Mouse (Mus musculus): ENCODE data around the gene Slc22a23. TPM values are rescaled to one million over a fixed set of nuclear protein-coding genes. Genes with fewer than 3 reads are reported as not detected.

Slc22a23 gene
- polyA plus RNA-seq, 1 experiment from 2014 or later = 70.6 TPM

GRCm38 (mm10) chr13:34185371-34185770 is 159.6 kb downstream of the Slc22a23 start:
- ATAC-seq (no peak), DNase-seq (ENCODE audit: low read depth, low spot score) (no peak)
- in situ Hi-C loops (cut with MboI; ENCODE audit: low pct_unique_long_range_greater_than_20kb) = loop anchor here (5.0 kb wide), 2 partner anchors 447 to 682 kb away; no protein-coding TSS in a partner anchor
- ChIA-PET POLR2A (no interaction called here), CTCF (no interaction called here)
- no peak for TF ChIP-seq CTCF (IDR thresholded peaks at IDR 0.05)
- no peaks in the 10 kb centered on the region for H3K27me3 ChIP-seq

- H3K27me3 ChIP-seq = no peaks in the 10 kb centered on the region
- no peak for TF ChIP-seq CTCF (IDR thresholded peaks at IDR 0.05)
- in situ Hi-C loops (cut with MboI; ENCODE audit: low pct_unique_long_range_greater_than_20kb) = no loop called here
- no peak for DNase-seq (ENCODE audit: low read depth, low spot score)
- CTCF ChIA-PET = interaction anchor here (1.3 kb wide), 1 partner anchor 448 kb away, joined by 3 read pairs; no protein-coding TSS in a partner anchor
- POLR2A ChIA-PET = no interaction called here
- no peak for ATAC-seq
Observed at GRCm38 (mm10) chr13:34181624-34182023, 163.4 kb downstream of the Slc22a23 start.

GRCm38 (mm10) chr13:34174025-34174424 is 171.0 kb downstream of the Slc22a23 start:
- no peak for DNase-seq (ENCODE audit: low read depth, low spot score)
- no peak for ATAC-seq
- H3K27me3 ChIP-seq = no peaks in the 10 kb centered on the region
- no peak for TF ChIP-seq CTCF (IDR thresholded peaks at IDR 0.05)
- in situ Hi-C loops (cut with MboI; ENCODE audit: low pct_unique_long_range_greater_than_20kb) = no loop called here
- ChIA-PET POLR2A (interaction anchor here (1.1 kb wide), 1 partner anchor 10 kb away, joined by 3 read pairs; no protein-coding TSS in a partner anchor), CTCF (no interaction called here)

- CTCF ChIA-PET = interaction anchor here (1.3 kb wide), 1 partner anchor 118 kb away, joined by 5 read pairs; no protein-coding TSS in a partner anchor
- in situ Hi-C loops (cut with MboI; ENCODE audit: low pct_unique_long_range_greater_than_20kb) = no loop called here
- peak; percentile 23 for ATAC-seq
- POLR2A ChIA-PET = interaction anchor here (0.9 to 1.3 kb wide), 3 partner anchors 11 to 104 kb away, joined by 3 read pairs; no protein-coding TSS in a partner anchor
- no peak for DNase-seq (ENCODE audit: low read depth, low spot score)
- no peak for TF ChIP-seq CTCF (IDR thresholded peaks at IDR 0.05)
- H3K27me3 ChIP-seq = no peaks in the 10 kb centered on the region
Observed at GRCm38 (mm10) chr13:34163304-34163975, 181.5 kb downstream of the Slc22a23 start.

- TF ChIP-seq CTCF (IDR thresholded peaks at IDR 0.05) = no peak
- ChIA-PET CTCF (interaction anchor here (1.2 to 1.3 kb wide), 2 partner anchors 117 to 167 kb away, joined by 3 to 5 read pairs; no protein-coding TSS in a partner anchor), POLR2A (interaction anchor here (0.8 to 1.3 kb wide), 3 partner anchors 13 to 126 kb away, joined by 3 read pairs; partner anchors contain the start of gene Bphl)
- in situ Hi-C loops (cut with MboI; ENCODE audit: low pct_unique_long_range_greater_than_20kb) = no loop called here
- peak; percentile 47 for DNase-seq (ENCODE audit: low read depth, low spot score)
- ATAC-seq = peak; percentile 92
- H3K27me3 ChIP-seq = no peaks in the 10 kb centered on the region
Observed at GRCm38 (mm10) chr13:34162491-34163303, 182.3 kb downstream of the Slc22a23 start, which contains the start of gene Psmg4. Gene Psmg4, plus strand, starts transcription at chr13:34162964.

GRCm38 (mm10) chr13:34159926-34160325 is 185.1 kb downstream of the Slc22a23 start:
- no peak for DNase-seq (ENCODE audit: low read depth, low spot score)
- in situ Hi-C loops (cut with MboI; ENCODE audit: low pct_unique_long_range_greater_than_20kb) = loop anchor here (5.0 to 10.0 kb wide), 2 partner anchors 113 to 205 kb away; no protein-coding TSS in a partner anchor
- TF ChIP-seq CTCF (IDR thresholded peaks at IDR 0.05) = no peak
- POLR2A ChIA-PET = no interaction called here
- CTCF ChIA-PET = interaction anchor here (1.8 kb wide), 1 partner anchor 24 kb away, joined by 3 read pairs; no protein-coding TSS in a partner anchor
- no peaks in the 10 kb centered on the region for H3K27me3 ChIP-seq
- no peak for ATAC-seq

GRCm38 (mm10) chr13:34157596-34158157 is 187.3 kb downstream of the Slc22a23 start:
- in situ Hi-C loops (cut with MboI; ENCODE audit: low pct_unique_long_range_greater_than_20kb) = loop anchor here (5.0 to 10.0 kb wide), 2 partner anchors 110 to 203 kb away; no protein-coding TSS in a partner anchor
- no peak for ATAC-seq

GRCm38 (mm10) chr13:34156840-34157185 is 188.2 kb downstream of the Slc22a23 start:
- no peak for TF ChIP-seq CTCF (IDR thresholded peaks at IDR 0.05)
- CTCF ChIA-PET = interaction anchor here (1.5 kb wide), 1 partner anchor 111 kb away, joined by 4 read pairs; no protein-coding TSS in a partner anchor
- ATAC-seq (no peak), DNase-seq (ENCODE audit: low read depth, low spot score) (no peak)
- POLR2A ChIA-PET = no interaction called here
- H3K27me3 ChIP-seq = no peaks in the 10 kb centered on the region
- in situ Hi-C loops (cut with MboI; ENCODE audit: low pct_unique_long_range_greater_than_20kb) = loop anchor here (5.0 to 10.0 kb wide), 2 partner anchors 110 to 202 kb away; no protein-coding TSS in a partner anchor

More at GRCm38 (mm10) chr13:34157596-34158157, 187.3 kb downstream of the Slc22a23 start:
- no peaks in the 10 kb centered on the region for H3K27me3 ChIP-seq
- no peak for TF ChIP-seq CTCF (IDR thresholded peaks at IDR 0.05)
- ChIA-PET POLR2A (no interaction called here), CTCF (interaction anchor here (1.5 kb wide), 1 partner anchor 112 kb away, joined by 4 read pairs; no protein-coding TSS in a partner anchor)
- DNase-seq (ENCODE audit: low read depth, low spot score) = no peak

GRCm38 (mm10) chr13:34156133-34156839 is 188.7 kb downstream of the Slc22a23 start:
- no peak for DNase-seq (ENCODE audit: low read depth, low spot score)
- POLR2A ChIA-PET = no interaction called here

More at GRCm38 (mm10) chr13:34156133-34156839, 188.7 kb downstream of the Slc22a23 start:
- CTCF ChIA-PET = interaction anchor here (0.8 to 1.5 kb wide), 2 partner anchors 108 to 110 kb away, joined by 3 to 4 read pairs; no protein-coding TSS in a partner anchor
- in situ Hi-C loops (cut with MboI; ENCODE audit: low pct_unique_long_range_greater_than_20kb) = loop anchor here (5.0 to 10.0 kb wide), 2 partner anchors 109 to 201 kb away; no protein-coding TSS in a partner anchor
- no peak for ATAC-seq
- no peak for TF ChIP-seq CTCF (IDR thresholded peaks at IDR 0.05)
- no peaks in the 10 kb centered on the region for H3K27me3 ChIP-seq
